Mouse (Mus musculus) CH12.LX (cell line): ENCODE results near the gene Atg9b. TPM values are rescaled to one million over a fixed set of nuclear protein-coding genes. Genes with fewer than 3 reads are reported as not detected.

Experiments
- DNase-seq: peaks from one replicate; pipeline ENCODE4 v3.0.0-alpha.2; 2013; ENCODE audit errors: extremely low read depth
- H3K27ac ChIP-seq: 2 replicates; pipeline ENCODE4 v1.5.1; 2012; ENCODE audit warnings: low read depth, mild to moderate bottlenecking, control low read depth, moderate library complexity; ENCODE audit not compliant: insufficient read depth
- H3K27me3 ChIP-seq: replicated peaks from 2 replicates; pipeline ENCODE3; 2012; ENCODE audit warnings: inconsistent platforms
- H3K36me3 ChIP-seq, 2 experiments: replicated peaks in 1 of 2; 2 replicates each; pipeline versions ENCODE3 to v1.6.1; 2012; ENCODE audit warnings: inconsistent platforms in 1 of 2, low read length in 1 of 2, mild to moderate bottlenecking in 1 of 2, mixed read lengths in 1 of 2, moderate library complexity in 1 of 2; ENCODE audit not compliant: control insufficient read depth in 1 of 2, insufficient read depth in 1 of 2
- H3K4me1 ChIP-seq, 2 experiments: 2 replicates each; pipeline ENCODE4 v1.6.1; 2012; ENCODE audit warnings: inconsistent platforms in 1 of 2, moderate library complexity in 1 of 2; ENCODE audit not compliant: insufficient read depth in 2 of 2, control insufficient read depth in 1 of 2
- H3K4me2 ChIP-seq: 2 replicates; pipeline ENCODE4 v1.6.1; 2012; ENCODE audit warnings: low read depth, mild to moderate bottlenecking, control low read depth; ENCODE audit not compliant: poor library complexity, insufficient read depth, severe bottlenecking
- H3K4me3 ChIP-seq, 3 experiments: fragments of 150-350 bp in 1 of 3; sonication (generic) in 1 of 3; replicated peaks in 1 of 3; 2 replicates each; pipeline versions ENCODE3 to v1.5.1; 2011 to 2012; ENCODE audit warnings: low read depth in 2 of 3, low read length in 2 of 3, mild to moderate bottlenecking in 2 of 3, moderate library complexity in 2 of 3, control low read depth in 1 of 3, improper control_type of control experiment in 1 of 3, inconsistent platforms in 1 of 3, mixed read lengths in 1 of 3; ENCODE audit not compliant: poor library complexity in 1 of 3
- H3K79me2 ChIP-seq: replicated peaks from 2 replicates; pipeline ENCODE4 v1.6.1; 2012; ENCODE audit warnings: mild to moderate bottlenecking, moderate library complexity; ENCODE audit not compliant: control insufficient read depth, poor library complexity, insufficient read depth, severe bottlenecking; ENCODE audit errors: extremely low read depth
- H3K9ac ChIP-seq: 2 replicates; pipeline ENCODE4 v1.6.1; 2012; ENCODE audit warnings: low read depth, mild to moderate bottlenecking, control low read depth, moderate library complexity; ENCODE audit not compliant: insufficient read depth
- H3K9me3 ChIP-seq: replicated peaks from 2 replicates; pipeline ENCODE3; 2012; ENCODE audit warnings: low read length, inconsistent platforms, mixed read lengths
- BHLHE40 ChIP-seq: IDR thresholded peaks from 2 replicates; pipeline ENCODE4 v1.6.1; 2011; ENCODE audit warnings: mild to moderate bottlenecking, low read depth, low read length, improper control_type of control experiment
- CHD1 ChIP-seq: IDR thresholded peaks from 2 replicates; pipeline ENCODE4 v1.6.1; 2012; ENCODE audit warnings: low read depth, low read length, improper control_type of control experiment, inconsistent platforms
- ELF1 ChIP-seq: IDR thresholded peaks from 2 replicates; pipeline ENCODE4 v1.6.1; 2014; ENCODE audit warnings: low read depth, mild to moderate bottlenecking, inconsistent platforms, low read length, improper control_type of control experiment
- EP300 ChIP-seq: IDR thresholded peaks from 2 replicates; pipeline ENCODE4 v1.6.1; 2011; ENCODE audit warnings: low read length, improper control_type of control experiment
- ETS1 ChIP-seq: conservative IDR thresholded peaks from 2 replicates; pipeline ENCODE4 v1.6.1; 2012; ENCODE audit warnings: low read depth, mild to moderate bottlenecking, inconsistent platforms, low read length, improper control_type of control experiment, moderate library complexity
- GABPA ChIP-seq: IDR thresholded peaks from 2 replicates; pipeline ENCODE4 v1.6.1; 2012; ENCODE audit warnings: low read depth, low read length, improper control_type of control experiment, inconsistent platforms; ENCODE audit not compliant: insufficient replicate concordance
- HCFC1 ChIP-seq: IDR thresholded peaks from 2 replicates; pipeline ENCODE4 v1.6.1; 2012; ENCODE audit warnings: low read depth, mild to moderate bottlenecking, inconsistent platforms, low read length, improper control_type of control experiment
- IRF4 ChIP-seq: IDR thresholded peaks from 2 replicates; pipeline ENCODE4 v1.6.1; 2014; ENCODE audit warnings: low read depth, mild to moderate bottlenecking, inconsistent platforms, low read length, improper control_type of control experiment
- JUN ChIP-seq: IDR thresholded peaks from 2 replicates; pipeline ENCODE4 v1.6.1; 2011; ENCODE audit warnings: low read depth, mild to moderate bottlenecking, low read length, improper control_type of control experiment, moderate library complexity; ENCODE audit not compliant: insufficient read depth
- JUND ChIP-seq: conservative IDR thresholded peaks from 2 replicates; pipeline ENCODE4 v1.6.1; 2011; ENCODE audit warnings: low read depth, low read length, improper control_type of control experiment
- MAFK ChIP-seq: IDR thresholded peaks from 2 replicates; pipeline ENCODE4 v1.6.1; 2011; ENCODE audit warnings: low read length, improper control_type of control experiment; ENCODE audit not compliant: insufficient replicate concordance
- MAX ChIP-seq: IDR thresholded peaks from 2 replicates; pipeline ENCODE4 v1.6.1; 2011; ENCODE audit warnings: low read length, improper control_type of control experiment
- MAZ ChIP-seq: IDR thresholded peaks from 2 replicates; pipeline ENCODE4 v1.6.1; 2012; ENCODE audit warnings: low read depth, mild to moderate bottlenecking, inconsistent platforms, low read length, improper control_type of control experiment, moderate library complexity
- MYC ChIP-seq: IDR thresholded peaks from 2 replicates; pipeline ENCODE4 v1.6.1; 2011; ENCODE audit warnings: low read depth, mild to moderate bottlenecking, improper control_type of control experiment, low read length
- NELFE ChIP-seq: IDR thresholded peaks from 2 replicates; pipeline ENCODE4 v1.6.1; 2011; ENCODE audit warnings: low read depth, low read length, improper control_type of control experiment
- NRF1 ChIP-seq: IDR thresholded peaks from 2 replicates; pipeline ENCODE4 v1.6.1; 2014; ENCODE audit warnings: low read depth, mild to moderate bottlenecking, inconsistent platforms, low read length, improper control_type of control experiment, moderate library complexity
- PAX5 ChIP-seq: IDR thresholded peaks from 2 replicates; pipeline ENCODE4 v1.6.1; 2012; ENCODE audit warnings: low read length, inconsistent platforms, mixed read lengths
- POLR2A ChIP-seq: IDR thresholded peaks from 2 replicates; pipeline ENCODE4 v1.6.1; 2011; ENCODE audit warnings: low read depth, mild to moderate bottlenecking, improper control_type of control experiment, low read length
- POLR2AphosphoS2 ChIP-seq: IDR thresholded peaks from 2 replicates; pipeline ENCODE4 v1.6.1; 2011; ENCODE audit warnings: low read depth, low read length, improper control_type of control experiment
- RAD21 ChIP-seq: IDR thresholded peaks from 2 replicates; pipeline ENCODE4 v1.6.1; 2011; ENCODE audit warnings: low read depth, mild to moderate bottlenecking, low read length, improper control_type of control experiment, moderate library complexity
- RCOR1 ChIP-seq: conservative IDR thresholded peaks from 2 replicates; pipeline ENCODE4 v1.6.1; 2012; ENCODE audit warnings: low read depth, mild to moderate bottlenecking, inconsistent platforms, low read length, improper control_type of control experiment
- SMC3 ChIP-seq: IDR thresholded peaks from 2 replicates; pipeline ENCODE4 v1.6.1; 2011; ENCODE audit warnings: low read depth, low read length, improper control_type of control experiment
- TCF12 ChIP-seq: IDR thresholded peaks from 2 replicates; pipeline ENCODE4 v1.6.1; 2014; ENCODE audit warnings: low read depth, mild to moderate bottlenecking, inconsistent platforms, low read length, improper control_type of control experiment
- ZC3H11A ChIP-seq: IDR thresholded peaks from 2 replicates; pipeline ENCODE4 v1.6.1; 2012; ENCODE audit warnings: low read depth, mild to moderate bottlenecking, inconsistent platforms, low read length, improper control_type of control experiment
- ZNF384 ChIP-seq: IDR thresholded peaks from 2 replicates; pipeline ENCODE4 v1.6.1; 2012; ENCODE audit warnings: low read depth, low read length, improper control_type of control experiment, inconsistent platforms
- dilution Hi-C: fragments of 300-500 bp; cut with MboI; formaldehyde crosslinking; loops from 2 replicates; pipeline ENCODE4 v1.14.3; 2020; ENCODE audit warnings: low sequenced_read_pairs; ENCODE audit not compliant: extremely low pct_unique_long_range_greater_than_20kb, extremely low pct_ligation_motif_present
- in situ Hi-C: fragments of 300-500 bp; cut with MboI; formaldehyde crosslinking; loops from 3 replicates; pipeline ENCODE4 v1.14.3; 2019; ENCODE audit warnings: low sequenced_read_pairs, low pct_ligation_motif_present, low pct_unique_long_range_greater_than_20kb, mixed read lengths
- polyA plus RNA-seq: library from polyadenylated mRNA; unstranded; fragments of >175 nt; gene quantifications from 2 replicates; pipeline ENCODE4 v1.2.1, GENCODE M21; 2012; ENCODE audit warnings: low read depth; ENCODE audit not compliant: insufficient read length
- total RNA-seq, 2 experiments: library from RNA; depleted of rRNA; stranded (reverse); fragments of 300-350 nt in 1 of 2; fragments of >200 nt in 1 of 2; gene quantifications; 2 replicates each; pipeline ENCODE4 v1.2.3; 2012 to 2014

The Atg9b gene
- total and polyA plus RNA-seq, 3 experiments: 0.68 to 1.3 (median 0.81) TPM

- Histone ChIP-seq H3K4me2 (no peak overlapping the region), H3K36me3 (peaks cover 34 to 73% of the 10 kb centered on the region in 2 experiments), H3K4me1 (peaks cover 0 to 11% of the 10 kb centered on the region in 2 experiments; a peak in 2 of 4 replicates), H3K9ac (no peak overlapping the region), H3K27ac (no peak overlapping the region), H3K27me3 (no peaks in the 10 kb centered on the region), H3K79me2 (no peaks in the 10 kb centered on the region), H3K4me3 (no peak overlapping the region), H3K9me3 (no peaks in the 10 kb centered on the region)
- TF ChIP-seq RCOR1 (no peak), NRF1 (no peak), ZNF384 (no peak), MAFK (no peak), MAX (no peak)
- no peak for DNase-seq
- dilution Hi-C loops (no loop called here), in situ Hi-C loops (no loop called here)
These were observed 17.5 kb upstream of the Atg9b start for GRCm38 (mm10) chr5:24409466-24409865.

- Histone ChIP-seq H3K4me1 (peaks cover 0 to 13% of the 10 kb centered on the region in 2 experiments; a peak in 2 of 4 replicates), H3K27ac (no peak overlapping the region), H3K4me3 (no peak overlapping the region), H3K27me3 (no peaks in the 10 kb centered on the region), H3K4me2 (no peak overlapping the region), H3K9ac (no peak overlapping the region), H3K36me3 (peaks cover 38 to 74% of the 10 kb centered on the region in 2 experiments), H3K9me3 (no peaks in the 10 kb centered on the region), H3K79me2 (no peaks in the 10 kb centered on the region)
- TF ChIP-seq POLR2AphosphoS2: no peak
- TF ChIP-seq JUND: no peak
- no peak for TF ChIP-seq BHLHE40
- no peak for TF ChIP-seq MAFK
- TF ChIP-seq ZC3H11A: no peak
- no peak for TF ChIP-seq TCF12
- TF ChIP-seq ETS1: no peak
- no peak for TF ChIP-seq PAX5
- no peak for TF ChIP-seq GABPA
- in situ Hi-C loops (no loop called here), dilution Hi-C loops (no loop called here)
- no peak for DNase-seq
These were observed 16.7 kb upstream of the Atg9b start for GRCm38 (mm10) chr5:24408651-24409050.

DNA sequence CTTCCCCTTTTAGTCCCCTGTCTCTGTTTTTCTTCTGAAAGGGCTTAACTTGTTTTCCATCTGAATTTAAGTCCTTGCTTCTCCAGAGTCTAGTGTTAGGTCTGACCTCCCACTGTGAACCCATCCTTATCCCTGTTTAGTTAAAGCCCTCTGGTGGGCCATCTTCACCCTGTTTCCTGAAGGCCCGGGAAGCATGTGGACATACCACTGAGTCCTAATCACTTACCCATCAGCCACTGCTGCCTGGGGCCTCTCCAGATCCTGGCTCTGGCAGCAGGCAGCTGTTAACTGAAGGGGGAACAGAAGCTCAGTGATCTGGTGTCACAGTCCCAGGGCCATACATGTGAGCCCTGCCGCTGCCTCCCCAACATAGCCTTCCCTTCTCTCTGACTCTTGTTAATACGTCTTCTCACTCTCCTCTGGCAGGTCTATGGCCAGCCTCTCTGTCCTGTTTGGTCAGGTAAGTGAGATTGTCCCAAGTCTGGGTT lies 13.5 kb upstream of the Atg9b start:
- in situ Hi-C loops (no loop called here), dilution Hi-C loops (no loop called here)
- H3K4me1 ChIP-seq: peaks cover 0 to 13% of the 10 kb centered on the region in 2 experiments; a peak in 2 of 4 replicates
- peaks cover 63 to 97% of the 10 kb centered on the region in 2 experiments for H3K36me3 ChIP-seq
- TF ChIP-seq TCF12 (no peak), PAX5 (no peak), MYC (no peak), ELF1 (no peak), NELFE (no peak), HCFC1 (no peak), MAZ (no peak), MAFK (no peak), RAD21 (no peak), EP300 (no peak), GABPA (no peak), JUN (no peak), POLR2A (no peak), CHD1 (no peak), SMC3 (no peak), MAX (no peak), IRF4 (no peak)
- H3K79me2 ChIP-seq: no peaks in the 10 kb centered on the region
- no peak for DNase-seq
- no peak overlapping the region for H3K9ac ChIP-seq
- no peaks in the 10 kb centered on the region for H3K27me3 ChIP-seq
- H3K27ac ChIP-seq: no peak overlapping the region
- H3K4me3 ChIP-seq: no peak overlapping the region
- no peaks in the 10 kb centered on the region for H3K9me3 ChIP-seq
- no peak overlapping the region for H3K4me2 ChIP-seq
